In genomic region chr5:87436264-87436663, GRCm38 (mm10) we compare ENCODE assay signal across 11 mouse cellular contexts. TPM values are rescaled to one million over a fixed set of nuclear protein-coding genes. Genes with fewer than 3 reads are reported as not detected.
DNase-seq lines count a peak whose midpoint lies in the region; ATAC-seq and TF ChIP-seq lines count a peak whose summit lies in the region.
"Had no signal": no experiment of that assay in that cellular context is flagged by ENCODE, and none has a peak within 500 bp of the region (broad histone marks: within the 10 kb centered on the region; RNA-seq: fewer than 3 reads in every experiment).

No protein-coding gene starts in this region.

- 35% methylated on average over 3 of the region's 3 CpGs for WGBS in heart, postnatal 0 days
- 37% methylated on average over 3 of the region's 3 CpGs for WGBS in kidney, embryonic 14.5 days

- no peak for TF ChIP-seq EP300 in heart, postnatal 0 days (IDR thresholded peaks at IDR 0.05; ENCODE audit: low read depth)

- H3K4me2 ChIP-seq in heart, postnatal 0 days (ENCODE audit: low read depth, low read length), result no peak overlapping the region
- no peak overlapping the region for H3K4me2 ChIP-seq in kidney, embryonic 14.5 days (replicated peaks; ENCODE audit: low read depth, low read length)

- no peak for ATAC-seq in heart, postnatal 0 days (ENCODE audit: insufficient read depth, low read depth)
- ATAC-seq in kidney, embryonic 14.5 days (ENCODE audit: low FRiP score, low TSS enrichment), result peak; percentile 49; the same call in 1 of the 2 replicates
- ATAC-seq in activated CD4-positive, CD25-positive, alpha-beta regulatory T cell, adult 4 months, result no peak

- H3K27me3 ChIP-seq in heart, postnatal 0 days (ENCODE audit: control insufficient read depth, insufficient read depth, low read length), result no peaks in the 10 kb centered on the region
- no peaks in the 10 kb centered on the region for H3K27me3 ChIP-seq in kidney, embryonic 14.5 days (ENCODE audit: control insufficient read depth, insufficient read depth, low read length)

- peak; percentile 8 for DNase-seq in heart, postnatal 0 days (ENCODE audit: low spot score)
- DNase-seq in heart, adult 18-20 months, result no peak
- peak; percentile 19 to 23 for DNase-seq in right cerebral cortex, postnatal 10 days (ENCODE audit: low spot score in 2 of 2)
- DNase-seq in right cerebral cortex, postnatal 4 days, result no peak
- no peak for DNase-seq in spleen, postnatal 10 days (ENCODE audit: low spot score in 2 of 2)
- DNase-seq in cerebellum, postnatal 25 days, result no peak

- H3K4me3 ChIP-seq in heart, postnatal 0 days (ENCODE audit: low read depth, low read length), result no peak overlapping the region
- no peak overlapping the region for H3K4me3 ChIP-seq in kidney, embryonic 14.5 days (ENCODE audit: low read length)

- TF ChIP-seq CTCF in heart, postnatal 0 days (IDR thresholded peaks at IDR 0.05; ENCODE audit: low read depth), result peak; percentile 46

- H3K9me3 ChIP-seq in heart, postnatal 0 days (replicated peaks; ENCODE audit: control insufficient read depth, low read length), result no peaks in the 10 kb centered on the region
- H3K9me3 ChIP-seq in kidney, embryonic 14.5 days (ENCODE audit: control insufficient read depth, low read length), result no peaks in the 10 kb centered on the region
- H3K9me3 ChIP-seq: G1E had no signal

- H3K9ac ChIP-seq in heart, postnatal 0 days (replicated peaks; ENCODE audit: low read depth, low read length), result no peak overlapping the region
- no peak overlapping the region for H3K9ac ChIP-seq in kidney, embryonic 14.5 days (ENCODE audit: low read depth, low read length)

- H3K36me3 ChIP-seq in heart, postnatal 0 days (replicated peaks; ENCODE audit: control insufficient read depth, insufficient read depth, low read length), result no peaks in the 10 kb centered on the region
- no peaks in the 10 kb centered on the region for H3K36me3 ChIP-seq in kidney, embryonic 14.5 days (ENCODE audit: control insufficient read depth, insufficient read depth, low read length)
- H3K36me3 ChIP-seq: G1E had no signal

- H3K27ac ChIP-seq in heart, postnatal 0 days (ENCODE audit: low read depth), result no peak overlapping the region
- no peak overlapping the region for H3K27ac ChIP-seq in kidney, embryonic 14.5 days (ENCODE audit: low read depth, low read length)

- no peaks in the 10 kb centered on the region for H3K4me1 ChIP-seq in heart, postnatal 0 days (ENCODE audit: control insufficient read depth, insufficient read depth)
- H3K4me1 ChIP-seq in kidney, embryonic 14.5 days (ENCODE audit: control insufficient read depth, insufficient read depth, low read length), result no peaks in the 10 kb centered on the region

RNA-seq across cellular contexts. Expression of gene Ugt2b38, which starts 12.3 kb away (rescaled TPM):
- not detected in 2 replicates for total RNA-seq in heart, postnatal 0 days (2014; rRNA removed; ENCODE audit: low replicate concordance)
- polyA plus RNA-seq in heart, postnatal 0 days (2015; fragmentation: Nextera tagmentation; extraction: Ambion mirVana), result not detected in 2 replicates
- total RNA-seq in heart, adult 18-20 months (2021), result not detected
- 0.43 and 2.6 TPM in 2 replicates for polyA plus RNA-seq in kidney, embryonic 14.5 days (2014; fragmentation: Nextera tagmentation; extraction: Ambion mirVana)
- not detected for polyA plus RNA-seq in activated CD4-positive, CD25-positive, alpha-beta regulatory T cell, adult 4 months (2017; shearing (Covaris generic))
- total RNA-seq: G1E had no signal
- polyA plus RNA-seq: G1E; large intestine, adult 2 months; testis, adult 2 months had no signal

RNA-seq across cellular contexts. Expression of gene Ugt2a2, which starts 45.8 kb away (rescaled TPM):
- total RNA-seq in heart, postnatal 0 days (2014; rRNA removed; ENCODE audit: low replicate concordance), result not detected in 2 replicates
- not detected in 2 replicates for polyA plus RNA-seq in heart, postnatal 0 days (2015; fragmentation: Nextera tagmentation; extraction: Ambion mirVana)
- total RNA-seq in heart, adult 18-20 months (2021), result not detected
- polyA plus RNA-seq in kidney, embryonic 14.5 days (2014; fragmentation: Nextera tagmentation; extraction: Ambion mirVana), result not detected in 2 replicates
- polyA plus RNA-seq in activated CD4-positive, CD25-positive, alpha-beta regulatory T cell, adult 4 months (2017; shearing (Covaris generic)), result not detected
- total RNA-seq: G1E had no signal
- polyA plus RNA-seq: G1E; large intestine, adult 2 months; testis, adult 2 months had no signal

RNA-seq across cellular contexts. Expression of gene Gm43638, which starts 50.3 kb away (rescaled TPM):
- not detected in 2 replicates for total RNA-seq in heart, postnatal 0 days (2014; rRNA removed; ENCODE audit: low replicate concordance)
- polyA plus RNA-seq in heart, postnatal 0 days (2015; fragmentation: Nextera tagmentation; extraction: Ambion mirVana), result not detected in 2 replicates
- not detected for total RNA-seq in heart, adult 18-20 months (2021)
- not detected in 2 replicates for polyA plus RNA-seq in kidney, embryonic 14.5 days (2014; fragmentation: Nextera tagmentation; extraction: Ambion mirVana)
- not detected for polyA plus RNA-seq in activated CD4-positive, CD25-positive, alpha-beta regulatory T cell, adult 4 months (2017; shearing (Covaris generic))
- total RNA-seq: G1E had no signal
- polyA plus RNA-seq: G1E; large intestine, adult 2 months; testis, adult 2 months had no signal

RNA-seq across cellular contexts. Expression of gene Ugt2a1, which starts 54.4 kb away (rescaled TPM):
- total RNA-seq in heart, postnatal 0 days (2014; rRNA removed; ENCODE audit: low replicate concordance), result not detected in 2 replicates
- not detected in 2 replicates for polyA plus RNA-seq in heart, postnatal 0 days (2015; fragmentation: Nextera tagmentation; extraction: Ambion mirVana)
- total RNA-seq in heart, adult 18-20 months (2021), result not detected
- not detected in 2 replicates for polyA plus RNA-seq in kidney, embryonic 14.5 days (2014; fragmentation: Nextera tagmentation; extraction: Ambion mirVana)
- not detected for polyA plus RNA-seq in activated CD4-positive, CD25-positive, alpha-beta regulatory T cell, adult 4 months (2017; shearing (Covaris generic))
- total RNA-seq: G1E had no signal
- polyA plus RNA-seq: G1E; large intestine, adult 2 months; testis, adult 2 months had no signal

Comparison
In these comparisons a context has a peak if more than half of its experiments do, and no peak if none do; other contexts are left out.
1. DNase-seq: peak in heart, postnatal 0 days (single experiment) and right cerebral cortex, postnatal 10 days (2 of 2); none in heart, adult 18-20 months (0 of 2), right cerebral cortex, postnatal 4 days (single experiment), spleen, postnatal 10 days (0 of 2) and cerebellum, postnatal 25 days (0 of 2).